23 mouse cellular contexts compared by ENCODE assay signal in genomic region chr5:91027840-91028239, GRCm38 (mm10). TPM values are rescaled to one million over a fixed set of nuclear protein-coding genes. Genes with fewer than 3 reads are reported as not detected.
"Had no signal": no experiment of that assay in that cellular context is flagged by ENCODE, and none has a peak within 500 bp of the region (broad histone marks: within the 10 kb centered on the region; RNA-seq: fewer than 3 reads in every experiment).

No protein-coding gene starts in this region.

- H3K36me3 ChIP-seq: liver, embryonic 13.5 days; liver, embryonic 15.5 days; midbrain, embryonic 13.5 days; midbrain, embryonic 15.5 days; neural tube, embryonic 12.5 days had no signal

- H3K4me1 ChIP-seq: liver, embryonic 13.5 days; liver, embryonic 15.5 days; midbrain, embryonic 13.5 days; midbrain, embryonic 15.5 days; neural tube, embryonic 12.5 days had no signal

- DNase-seq: liver; liver, embryonic 13.5 days; liver, postnatal 0 days; lung, embryonic 14.5 days; lung, postnatal 10 days; right cerebral cortex, postnatal 14 days; thymus, adult 2 months; thymus, postnatal 25 days; thymus, postnatal 4 days had no signal

- ATAC-seq: liver, postnatal 0 days; midbrain, embryonic 13.5 days; midbrain, embryonic 15.5 days had no signal

- H3K4me2 ChIP-seq: liver, embryonic 11.5 days; liver, embryonic 13.5 days; liver, embryonic 15.5 days; lung, embryonic 14.5 days; midbrain, embryonic 11.5 days; midbrain, embryonic 13.5 days; midbrain, embryonic 15.5 days; neural tube, embryonic 12.5 days had no signal

- H3K27ac ChIP-seq: liver, embryonic 13.5 days; liver, embryonic 15.5 days; macrophage; midbrain, embryonic 13.5 days; midbrain, embryonic 15.5 days; neural tube, embryonic 12.5 days had no signal

- H3K27me3 ChIP-seq: liver, embryonic 13.5 days; liver, embryonic 15.5 days; megakaryocyte, embryonic 14.5 days; midbrain, embryonic 13.5 days; midbrain, embryonic 15.5 days; neural tube, embryonic 12.5 days had no signal

- H3K9me3 ChIP-seq: liver, embryonic 13.5 days; liver, embryonic 15.5 days; megakaryocyte, embryonic 14.5 days; midbrain, embryonic 13.5 days; midbrain, embryonic 15.5 days; neural tube, embryonic 12.5 days had no signal

- H3K9ac ChIP-seq: liver, embryonic 13.5 days; liver, embryonic 15.5 days; liver, postnatal 0 days; lung, embryonic 14.5 days; midbrain, embryonic 13.5 days; midbrain, embryonic 15.5 days; neural tube, embryonic 12.5 days had no signal

- H3K4me3 ChIP-seq: liver, embryonic 13.5 days; liver, embryonic 15.5 days; megakaryocyte, embryonic 14.5 days; midbrain, embryonic 13.5 days; midbrain, embryonic 15.5 days; neural tube, embryonic 12.5 days had no signal

RNA-seq across cellular contexts. Expression of gene Epgn, which starts 0.6 kb away (rescaled TPM):
- total RNA-seq: monocyte, adult 5-6 weeks; neutrophil, adult 5-6 weeks had no signal
- polyA plus RNA-seq: liver, postnatal 0 days; lung, embryonic 14.5 days; macrophage; midbrain, embryonic 15.5 days; midbrain, postnatal 0 days; spleen, adult 2 months had no signal

RNA-seq across cellular contexts. Expression of gene Ereg, which starts 46.6 kb away (rescaled TPM):
- total RNA-seq: megakaryocyte progenitor cell, adult 5-6 weeks; midbrain, postnatal 0 days; monocyte, adult 5-6 weeks had no signal
- polyA plus RNA-seq: macrophage; midbrain, embryonic 11.5 days; midbrain, embryonic 13.5 days; midbrain, embryonic 15.5 days; midbrain, postnatal 0 days; neural tube, embryonic 12.5 days; neural tube, embryonic 14.5 days; spleen, adult 2 months had no signal
